Mouse (Mus musculus) lung, postnatal 14 days (tissue): ENCODE measurements around the gene Olfr139.

Experiments used
- DNase-seq: peaks from one replicate; pipeline ENCODE4 v3.0.0; 2021

Olfr139 gene

DNA sequence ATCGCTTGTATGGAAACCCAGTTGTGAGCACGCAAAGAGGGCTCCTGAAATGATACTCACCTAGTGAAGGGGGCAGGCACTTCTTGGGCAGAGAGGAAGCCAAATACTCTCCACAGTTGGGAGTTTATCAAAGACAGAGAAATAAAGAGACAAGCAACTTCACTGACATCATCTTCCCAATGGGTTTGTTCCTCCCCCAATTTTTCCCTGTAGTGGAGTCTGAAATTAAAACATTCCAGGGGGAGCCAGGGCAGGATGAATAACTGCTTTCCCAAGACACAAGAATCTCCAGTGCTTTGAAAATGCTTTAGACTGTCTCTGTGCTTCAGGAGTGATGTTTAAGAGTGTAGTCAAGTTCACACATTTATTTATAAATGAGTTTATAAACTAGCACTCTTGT is at the start of gene Olfr139, which contains the start of gene Olfr399:
TSS of gene Olfr139 (minus strand) at position 101 of the 400 bp plus-strand sequence.
TSS of gene Olfr399 (minus strand) at position 165 of the 400 bp plus-strand sequence.
- DNase-seq: no peak

DNA sequence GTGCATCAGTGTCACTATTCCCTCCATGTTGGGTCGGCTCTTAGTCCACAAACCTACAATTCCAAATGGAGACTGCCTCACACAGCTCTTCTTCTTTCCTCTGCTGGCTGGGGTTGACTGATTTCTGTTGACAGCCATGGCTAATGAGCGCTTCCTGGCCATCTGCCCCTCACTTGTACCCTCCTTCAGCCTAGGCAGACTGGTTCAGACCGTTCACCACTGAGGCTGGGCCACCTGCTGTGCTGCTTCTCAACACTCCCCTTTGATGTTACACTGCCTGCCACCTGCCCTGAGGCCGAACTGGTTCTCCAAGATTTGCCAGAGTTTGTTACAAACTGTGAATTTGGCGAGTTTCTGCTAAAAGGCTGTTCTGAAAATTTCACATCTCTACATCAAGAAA is 48.7 kb upstream of the Olfr139 start:
- no peak for DNase-seq

DNA sequence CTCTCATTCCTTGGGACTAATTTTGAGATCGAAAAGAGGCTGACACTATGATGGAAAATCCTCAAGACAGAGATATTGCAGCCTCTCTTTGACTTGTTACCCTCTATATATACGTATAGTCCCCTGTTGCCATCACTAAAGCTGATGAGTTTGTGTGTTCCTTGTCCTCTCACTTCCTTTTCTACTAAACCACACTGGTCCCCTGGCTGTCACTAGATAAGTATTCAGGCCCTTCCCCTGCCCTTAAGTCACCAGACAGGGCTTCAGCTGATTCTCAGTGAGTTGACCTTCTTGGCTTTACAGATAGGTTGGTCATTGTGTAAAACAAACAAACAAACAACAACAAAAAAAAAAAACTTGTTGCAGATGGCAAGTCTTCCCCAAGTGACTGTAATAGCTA is 45.2 kb upstream of the Olfr139 start:
- no peak for DNase-seq

DNA sequence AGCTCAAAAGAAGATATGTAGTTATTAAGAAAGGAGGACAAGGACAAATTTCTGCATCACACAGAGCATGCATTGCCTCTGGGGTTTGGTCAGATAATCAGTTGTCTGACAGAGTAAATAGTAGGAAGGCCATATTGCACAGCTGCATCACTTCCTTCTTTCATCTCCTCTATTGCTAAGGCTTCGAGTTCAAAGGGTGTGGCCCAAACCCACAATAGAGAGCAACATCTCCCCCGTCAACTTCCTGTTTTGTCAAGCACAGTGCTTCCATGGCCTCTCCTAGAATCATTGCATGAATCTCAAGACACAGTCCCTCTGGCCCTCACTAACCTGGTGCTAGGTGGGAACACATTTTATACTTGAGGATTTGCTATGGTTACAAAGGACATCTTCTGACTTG is 44.4 kb upstream of the Olfr139 start:
- DNase-seq: no peak

DNA sequence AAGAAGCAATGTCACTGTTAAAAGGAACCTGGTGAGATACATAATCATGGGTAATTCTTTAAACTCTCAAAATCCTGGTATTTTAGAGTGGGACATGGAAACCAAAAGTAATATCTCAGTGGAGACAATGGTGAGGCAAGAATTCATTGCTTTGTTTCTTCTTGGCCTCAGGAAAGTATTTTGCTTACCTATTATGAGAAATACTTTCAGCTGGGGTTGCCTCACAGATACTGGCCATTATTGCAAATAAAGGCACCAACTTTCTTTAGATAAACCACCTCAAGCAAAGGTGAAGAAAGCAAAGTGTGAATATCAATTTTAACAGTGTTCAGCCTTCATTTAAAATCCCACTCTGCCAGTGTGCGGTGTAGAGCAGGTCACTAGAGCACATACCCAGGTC is 13.3 kb upstream of the Olfr139 start, which contains the start of gene Zfp616:
TSS of gene Zfp616 (plus strand) at position 301 of the 400 bp plus-strand sequence.
- DNase-seq: no peak

DNA sequence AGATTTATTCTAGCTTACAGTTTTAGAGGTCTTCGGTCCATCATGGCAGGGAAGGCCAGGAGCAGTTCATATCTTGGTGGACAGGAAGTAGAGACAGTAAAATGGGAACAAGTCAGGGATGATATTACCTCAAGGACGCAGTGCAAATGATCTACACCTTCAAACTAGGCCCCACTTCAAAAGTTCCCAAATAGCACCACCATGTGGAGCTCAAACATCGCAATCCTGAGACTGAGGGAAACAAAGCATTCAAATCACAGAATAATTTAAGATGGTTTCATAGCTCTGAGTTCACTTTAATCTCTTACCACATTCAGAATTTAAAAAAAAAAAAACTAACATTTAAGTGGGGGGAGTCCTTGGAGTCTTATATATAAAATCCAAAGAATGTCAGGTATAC is 5.0 kb downstream of the Olfr139 start:
- no peak for DNase-seq
